Mouse (Mus musculus): Measurements from ENCODE around the gene Tbc1d21.

Tbc1d21 gene

DNA sequence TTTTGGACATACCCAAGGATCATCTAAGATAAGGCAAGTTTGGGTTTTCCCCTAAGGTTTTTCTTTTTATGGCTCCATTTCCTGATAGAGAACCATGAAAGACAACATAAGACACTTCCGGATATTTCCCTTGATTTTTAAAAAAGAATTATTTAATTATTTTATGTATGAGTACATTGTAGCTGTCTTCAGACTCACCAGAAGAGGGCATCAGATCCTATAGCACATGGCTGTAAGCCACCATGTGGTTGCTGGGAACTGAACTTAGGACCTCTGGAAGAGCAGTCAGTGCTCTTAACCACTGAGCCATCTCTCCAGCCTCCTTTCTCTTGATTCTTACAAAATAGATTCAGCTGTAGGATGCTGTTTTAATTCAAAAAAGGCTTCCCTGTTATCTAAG, 28.5 kb downstream of the Tbc1d21 start:
- DNase-seq, result no peak

DNA sequence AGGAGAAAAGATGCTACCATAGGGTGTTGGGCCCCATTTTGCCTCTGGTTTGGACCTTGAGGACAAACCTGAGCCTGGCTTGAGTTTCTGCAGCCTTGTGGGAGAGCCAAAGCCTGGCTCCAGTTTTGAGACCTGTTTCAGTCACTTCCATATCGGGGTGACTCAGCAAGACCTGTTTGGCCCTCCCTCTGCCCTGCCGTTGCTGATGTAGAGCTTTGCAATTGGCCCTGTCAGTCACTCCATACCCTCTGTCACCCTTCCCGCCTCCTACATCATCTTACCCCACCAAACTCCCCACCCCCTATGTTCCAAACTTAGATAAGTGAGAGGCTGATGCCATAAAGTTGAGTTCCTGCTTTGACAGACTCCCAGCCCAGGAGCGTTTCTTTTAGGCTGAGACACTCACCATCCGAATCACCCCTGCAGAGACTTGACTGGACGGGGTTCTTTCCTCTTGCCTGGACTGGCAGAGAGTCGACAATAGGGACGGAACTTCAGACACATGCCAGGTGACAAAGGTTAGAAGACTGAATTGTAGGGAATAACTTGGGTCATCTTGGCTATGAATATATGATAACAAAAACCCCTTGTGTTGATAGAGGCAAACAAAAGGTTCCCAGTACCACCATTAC, 33.5 kb downstream of the Tbc1d21 start:
- no peak for DNase-seq

DNA sequence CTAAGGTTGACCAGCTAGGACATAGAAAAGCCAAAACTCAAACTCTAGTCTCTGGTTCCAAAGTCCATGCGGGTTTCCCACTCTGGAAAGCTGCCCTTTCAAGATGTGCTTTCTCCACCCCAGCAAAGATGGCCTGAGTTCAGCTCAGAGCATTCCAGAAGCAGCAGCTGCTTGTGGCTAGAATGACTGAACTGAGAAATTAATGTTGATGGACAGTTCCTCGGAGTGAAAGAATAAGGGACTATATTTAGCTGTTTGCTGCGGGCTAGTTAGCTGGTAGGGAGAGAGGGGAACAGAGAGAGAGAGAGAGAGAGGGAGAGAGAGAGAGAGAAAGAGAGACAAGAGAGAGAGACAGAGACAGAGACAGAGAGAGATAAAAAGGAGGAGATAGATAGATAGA, 39.0 kb downstream of the Tbc1d21 start:
- no peak for DNase-seq

DNA sequence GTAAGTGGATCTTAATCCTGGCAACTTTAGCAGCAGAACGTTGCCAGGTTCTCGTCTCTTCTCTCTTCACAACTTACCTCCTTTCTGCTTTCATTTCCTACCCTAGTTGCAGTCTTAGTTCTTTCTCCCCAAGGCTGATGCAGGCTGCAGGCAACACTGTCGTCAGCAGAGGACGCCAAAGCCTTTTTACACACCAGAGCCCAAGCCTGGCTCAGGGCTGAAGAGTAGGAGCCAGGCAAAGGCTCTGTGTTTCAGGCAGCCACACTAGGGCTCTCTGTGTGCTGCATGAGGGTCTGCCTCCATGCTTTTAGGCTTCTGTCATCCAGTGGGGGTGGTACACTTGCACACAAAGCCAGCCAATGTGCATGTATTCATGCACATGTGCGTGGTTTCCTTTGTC, 40.0 kb downstream of the Tbc1d21 start:
- DNase-seq, result no peak

DNA sequence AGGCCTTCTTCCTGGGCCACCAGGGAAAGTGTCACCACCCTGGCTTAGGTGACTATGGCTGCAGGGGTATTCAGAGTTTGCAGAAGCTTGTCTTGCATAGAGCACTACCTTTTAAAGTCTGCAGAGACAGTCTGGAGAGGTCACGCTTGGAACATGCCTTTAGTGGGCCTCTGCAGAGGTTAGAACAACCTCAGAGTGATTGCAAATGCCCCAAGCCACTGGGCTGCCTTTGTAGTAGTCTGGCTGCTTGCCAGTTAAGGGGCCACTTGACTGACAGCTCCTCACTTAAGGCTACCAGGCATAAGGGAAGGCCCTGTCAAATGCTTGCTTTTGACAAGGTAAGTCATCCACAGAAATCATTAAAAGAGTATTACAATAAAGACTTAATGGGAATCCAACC, 42.9 kb downstream of the Tbc1d21 start:
- no peak for DNase-seq

DNA sequence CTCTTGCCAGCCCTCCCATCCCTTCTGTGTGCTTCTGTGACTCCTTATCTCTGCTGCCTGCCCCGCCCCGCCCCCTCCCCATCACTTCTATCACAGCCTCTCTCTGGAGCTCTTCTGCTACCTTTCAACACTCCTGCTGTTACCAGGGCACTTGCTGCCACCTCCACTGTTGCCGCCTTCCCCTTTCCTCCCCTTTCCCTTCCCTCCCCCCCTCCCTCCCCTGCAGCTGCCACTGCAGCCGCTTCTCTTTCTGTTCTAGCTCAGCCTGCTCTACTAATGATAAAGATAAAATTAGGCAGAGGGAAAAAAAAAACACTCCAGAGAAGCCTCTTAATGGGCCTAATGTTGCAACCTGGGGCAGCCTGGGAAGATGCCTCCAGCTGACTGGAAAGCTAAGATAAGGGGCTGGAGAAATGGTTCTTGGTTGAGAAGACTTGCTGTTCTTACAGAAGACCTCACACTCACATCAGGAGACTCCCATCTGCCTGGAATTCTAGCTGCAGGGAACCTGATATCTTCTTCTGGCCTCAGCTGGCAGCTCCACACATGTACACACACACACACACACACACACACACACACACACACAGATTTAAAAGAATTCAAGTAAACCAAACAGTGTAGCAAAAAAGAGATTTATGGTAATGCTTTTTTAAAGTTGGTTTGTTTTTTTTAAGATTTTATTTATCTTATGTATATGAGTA, 43.6 kb downstream of the Tbc1d21 start:
- DNase-seq, result no peak

DNA sequence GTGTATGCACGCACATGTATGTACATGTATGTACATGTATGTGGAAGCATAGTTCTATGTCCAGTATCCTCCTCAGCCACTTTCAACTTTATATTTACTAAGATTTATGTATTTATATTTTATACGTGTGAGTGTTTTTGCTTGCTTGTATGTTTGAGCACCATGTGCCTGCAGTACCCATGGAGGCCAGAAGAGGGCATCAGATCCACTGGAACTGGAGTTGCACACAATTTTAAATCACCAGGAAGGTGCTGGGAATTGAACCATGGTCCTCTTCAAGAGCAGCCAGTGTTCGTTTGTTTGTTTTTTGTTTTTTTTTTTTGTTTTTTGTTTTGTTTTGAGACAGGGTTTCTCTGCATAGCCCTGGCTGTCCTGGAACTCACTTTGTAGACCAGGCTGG, 48.6 kb downstream of the Tbc1d21 start:
- DNase-seq, result no peak

DNA sequence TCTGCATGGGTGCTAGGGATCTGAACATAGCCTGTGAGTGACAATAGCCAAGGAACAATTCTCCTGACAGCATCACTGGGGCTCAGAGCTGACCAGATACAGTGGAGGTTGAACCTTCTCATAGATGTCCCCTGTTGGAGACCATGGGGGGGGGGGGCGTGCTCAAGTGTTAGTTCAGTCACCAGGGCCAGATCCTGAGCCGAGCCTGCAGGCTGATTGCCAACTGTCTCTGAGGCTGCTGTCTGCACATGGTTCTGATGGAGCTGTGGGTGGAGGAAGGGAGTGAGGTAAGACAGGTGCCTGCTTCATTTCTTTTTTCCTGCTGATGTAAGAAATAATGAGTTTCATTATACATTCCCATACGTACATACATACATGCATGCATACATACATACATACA, 51.9 kb downstream of the Tbc1d21 start:
- DNase-seq, result no peak

DNA sequence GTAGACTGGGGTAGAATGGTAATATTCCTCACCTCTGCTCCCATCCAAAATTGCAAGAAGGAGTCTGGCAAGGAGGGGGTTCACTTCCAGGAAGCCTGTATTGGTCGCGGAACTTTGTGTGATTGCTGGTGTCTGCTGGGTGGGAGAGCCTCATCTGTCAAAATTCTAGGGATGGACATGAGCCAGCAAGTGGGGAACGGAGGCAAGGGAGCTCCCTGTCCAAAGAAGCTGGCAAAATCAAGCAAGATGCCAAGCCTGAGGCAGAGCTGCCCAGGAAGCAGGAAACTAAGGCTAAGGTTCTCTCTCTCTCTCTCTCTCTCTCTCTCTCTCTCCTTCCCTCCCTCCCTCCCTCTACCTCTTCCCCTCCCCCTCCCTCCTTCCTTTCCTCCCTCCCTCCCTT, 52.9 kb downstream of the Tbc1d21 start:
- no peak for DNase-seq

DNA sequence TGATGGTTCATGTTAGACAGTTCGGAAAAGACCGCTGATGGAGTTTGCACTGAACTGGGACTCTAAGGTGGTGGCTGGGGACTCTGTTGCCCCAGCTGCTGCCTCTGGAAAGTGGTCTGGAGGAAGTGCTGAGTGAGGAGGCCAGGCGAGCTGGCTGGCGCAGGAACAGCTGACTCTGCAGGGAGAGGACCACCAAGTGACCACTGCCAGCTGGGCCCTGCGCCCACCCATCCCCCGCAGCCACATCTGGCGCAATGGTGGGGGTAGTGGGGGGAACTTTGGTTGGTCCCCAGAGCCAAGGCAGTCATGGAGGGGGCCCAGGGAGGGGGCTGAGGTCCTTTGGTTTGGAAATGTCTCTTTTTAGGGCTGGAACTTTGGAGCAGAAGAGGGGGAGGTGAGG, 53.5 kb downstream of the Tbc1d21 start:
- DNase-seq, result no peak

DNA sequence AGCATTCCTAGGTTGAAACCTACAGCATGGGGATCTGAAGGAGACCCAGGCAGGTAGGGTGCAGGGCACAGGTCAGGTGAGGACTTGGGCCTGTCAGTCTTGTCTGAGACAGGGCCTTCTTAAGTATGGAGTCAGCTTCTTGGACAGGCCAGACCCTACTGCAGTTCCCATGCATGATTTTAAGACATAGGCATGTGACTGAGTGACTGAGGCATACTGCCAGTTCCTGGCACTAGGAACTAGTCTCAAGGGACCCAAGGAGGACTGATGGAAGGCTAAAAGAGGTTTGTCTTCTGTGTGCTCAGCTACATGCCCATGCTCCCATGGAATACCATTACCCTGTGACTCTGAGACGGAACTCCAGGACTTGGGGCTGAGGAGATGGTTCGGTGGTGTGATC, 54.4 kb downstream of the Tbc1d21 start:
- no peak for DNase-seq

DNA sequence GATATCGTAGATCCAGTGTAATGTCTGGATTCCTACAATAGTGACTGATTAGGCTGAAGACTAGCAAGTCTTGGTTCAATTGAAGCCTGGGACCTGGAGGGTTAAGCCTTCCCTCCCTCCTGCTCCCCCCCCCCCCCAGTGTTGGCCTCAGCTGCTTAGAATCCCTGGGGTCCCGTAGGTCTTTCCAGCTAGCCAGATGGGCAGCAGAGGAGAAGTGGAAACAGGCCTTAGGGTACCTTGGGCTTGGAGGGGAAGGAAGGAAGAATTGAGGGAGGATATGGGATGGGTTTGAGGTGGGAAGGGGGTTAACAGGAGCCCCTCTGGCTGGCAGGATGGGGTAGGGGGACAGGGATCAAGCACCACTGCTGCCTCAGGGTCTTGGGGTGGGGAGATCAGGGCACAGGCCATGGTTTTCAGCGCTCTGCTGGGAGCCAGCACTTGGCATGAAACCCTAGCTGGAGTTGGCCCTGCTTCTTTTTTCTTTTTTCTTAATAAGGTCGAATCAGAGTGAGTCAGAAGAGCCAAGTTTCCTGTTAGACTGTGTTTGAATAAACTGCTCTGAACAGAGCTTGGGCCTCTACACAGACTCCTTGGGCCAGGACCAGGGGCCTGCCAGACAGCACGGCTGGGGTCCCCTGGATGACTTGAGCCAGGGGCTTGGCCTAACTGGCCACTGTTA, 55.4 kb downstream of the Tbc1d21 start:
- no peak for DNase-seq

DNA sequence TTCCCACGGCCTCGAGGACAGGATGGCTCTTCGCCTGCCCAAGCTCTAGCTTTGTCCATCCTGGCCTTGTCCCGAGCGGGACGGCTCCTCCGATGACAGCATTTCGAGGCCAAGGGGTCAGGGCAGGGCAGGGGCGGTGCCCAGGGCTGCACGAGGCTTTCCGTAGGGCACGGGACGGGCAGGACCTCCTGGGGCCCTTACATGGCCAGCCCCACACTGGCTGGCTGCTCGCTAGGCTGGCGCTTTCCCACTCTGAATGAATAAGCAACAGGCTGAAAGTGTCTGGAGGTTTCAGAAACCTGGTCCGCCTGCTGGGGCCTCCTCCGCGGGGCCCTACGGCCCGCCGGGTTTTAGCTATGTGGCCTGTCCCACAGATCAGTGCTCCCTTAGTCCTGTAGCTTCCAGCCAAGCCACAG, 57.3 kb downstream of the Tbc1d21 start, which contains the start of gene Loxl1:
Gene Loxl1, minus strand, starts transcription at position 243 of the 416 bp plus-strand sequence.
- peak; percentile 61 for DNase-seq

DNA sequence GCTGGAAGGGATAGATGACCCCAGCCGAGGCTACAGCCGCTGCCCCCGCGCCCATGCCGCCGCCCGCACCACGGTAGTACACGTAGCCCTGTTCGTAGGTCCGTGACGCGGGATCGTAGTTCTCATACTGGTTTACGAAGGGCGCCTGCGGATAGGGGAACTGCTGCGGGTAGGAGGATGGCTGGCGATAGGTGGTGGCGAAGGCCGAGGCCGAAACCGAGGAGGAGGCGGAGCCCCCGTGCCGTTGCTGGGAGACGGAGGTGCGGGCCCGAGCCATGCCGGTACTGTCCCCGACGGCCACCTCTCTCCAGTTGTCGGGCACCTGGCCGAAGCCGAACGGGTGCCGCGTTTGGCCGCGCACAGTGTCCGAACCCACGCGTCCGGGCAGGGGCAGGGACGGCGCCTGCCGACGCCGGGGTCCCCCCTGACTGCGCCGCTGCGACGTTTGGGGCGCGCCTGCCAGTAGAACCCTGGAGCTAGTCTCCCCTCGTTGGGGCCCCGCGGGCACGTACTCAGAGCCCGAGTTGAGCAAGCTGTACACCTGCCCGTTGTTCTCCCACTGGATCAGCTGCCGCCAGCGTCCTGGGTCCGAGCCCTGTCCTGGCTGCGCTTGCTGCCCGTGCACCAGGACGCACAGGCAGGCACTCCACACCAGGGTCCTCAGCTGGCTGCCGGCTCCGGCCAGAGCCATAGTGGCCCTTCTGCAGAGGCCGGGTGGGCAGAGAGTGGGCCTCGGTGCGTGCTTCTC, 57.9 kb downstream of the Tbc1d21 start:
- DNase-seq, result no peak

DNA sequence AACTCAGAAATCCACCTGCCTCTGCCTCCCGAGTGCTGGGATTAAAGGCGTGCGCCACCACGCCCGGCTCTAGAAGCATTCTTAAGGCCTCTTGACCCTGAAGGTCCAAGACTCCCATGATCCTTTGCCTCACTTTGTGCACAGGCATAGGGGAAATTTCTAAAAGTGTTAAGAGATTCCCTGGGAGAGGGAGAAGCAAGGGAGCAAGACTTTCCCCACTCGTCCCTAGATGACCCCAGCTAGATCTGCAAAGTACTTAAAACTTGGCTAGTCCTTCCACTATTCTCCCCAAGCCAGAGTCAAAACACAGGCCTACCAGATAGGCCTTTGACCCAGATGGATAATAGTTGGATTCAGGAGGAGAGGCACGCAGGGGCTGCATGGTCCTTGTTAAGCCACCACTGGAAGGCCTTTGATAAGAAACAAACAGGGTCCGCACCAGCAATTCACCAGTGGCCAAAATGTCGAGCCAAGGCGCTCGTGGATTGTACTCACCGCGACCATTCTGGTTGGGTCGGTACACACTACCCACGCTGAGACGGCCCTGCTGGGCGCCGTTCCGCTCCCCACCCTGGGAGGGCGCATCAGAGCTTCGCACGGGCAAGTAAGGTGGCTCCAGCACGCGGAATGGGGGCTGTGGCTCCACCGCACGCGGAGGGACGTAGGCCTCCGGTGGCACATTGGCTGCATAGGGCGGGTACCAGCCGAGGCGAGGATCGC, 58.9 kb downstream of the Tbc1d21 start:
- DNase-seq, result no peak

DNA sequence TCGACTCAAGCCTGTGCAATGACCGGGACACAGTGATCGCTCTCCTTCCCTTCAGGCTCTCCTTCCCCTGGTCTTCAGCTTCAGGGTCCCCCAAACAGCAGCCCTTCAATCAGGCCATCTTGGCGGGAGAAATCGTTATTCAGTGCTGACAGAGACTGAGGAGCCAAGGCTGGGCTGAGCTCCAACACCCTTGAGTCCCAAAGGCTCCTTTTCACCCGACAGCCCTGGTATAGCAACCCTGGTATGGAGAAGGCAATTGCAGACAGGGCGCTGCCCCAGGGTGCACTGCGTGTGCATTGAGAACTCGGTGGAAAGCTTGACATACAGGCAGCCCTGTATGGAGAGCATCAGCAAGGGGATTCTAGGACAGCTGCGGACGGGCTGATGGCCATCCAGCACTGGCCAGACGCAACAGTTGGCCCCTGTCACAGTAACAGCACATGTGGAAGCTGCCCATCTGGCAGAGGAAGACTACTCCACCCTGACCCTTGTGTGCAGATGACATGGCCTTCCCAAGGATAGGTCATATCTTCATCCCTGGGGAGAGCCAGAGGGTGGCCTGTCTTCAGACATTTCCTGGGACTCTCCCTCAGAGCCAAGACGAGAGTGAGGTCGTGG, 60.1 kb downstream of the Tbc1d21 start:
- peak; percentile 40 for DNase-seq
